Mouse (Mus musculus) neural tube, embryonic 11.5 days (tissue): ENCODE measurements around the gene Fam71e1. TPM values are rescaled to one million over a fixed set of nuclear protein-coding genes. Genes with fewer than 3 reads are reported as not detected.

ENCODE experiments used
- ATAC-seq: fragments of 200-750 bp; cut with Nextera tagmentation; 2 replicates; pipeline ENCODE4 v1.8.0; 2017; ENCODE audit warnings: moderate number of reproducible peaks, mild to moderate bottlenecking, moderate TSS enrichment, moderate library complexity; ENCODE audit not compliant: insufficient read depth, low FRiP score, low TSS enrichment
- DNase-seq: peaks from one replicate; pipeline ENCODE4 v3.0.0-alpha.2; 2015; ENCODE audit warnings: low spot score
- H3K27ac ChIP-seq: fragments of 300-500 bp; sonication (generic); 2 replicates; pipeline ENCODE4 v1.5.1; 2014; ENCODE audit warnings: low read depth, mild to moderate bottlenecking, low read length
- H3K27me3 ChIP-seq: fragments of 300-500 bp; sonication (generic); 2 replicates; pipeline ENCODE4 v1.6.1; 2014; ENCODE audit warnings: mild to moderate bottlenecking, low read length, mixed read lengths; ENCODE audit not compliant: control insufficient read depth, insufficient read depth
- H3K36me3 ChIP-seq: fragments of 300-500 bp; sonication (generic); 2 replicates; pipeline ENCODE4 v1.6.1; 2014; ENCODE audit warnings: mild to moderate bottlenecking, low read length, moderate library complexity, mixed read lengths; ENCODE audit not compliant: control insufficient read depth, insufficient read depth
- H3K4me1 ChIP-seq: fragments of 300-500 bp; sonication (generic); 2 replicates; pipeline ENCODE4 v1.6.1; 2014; ENCODE audit warnings: low read length, mixed read lengths; ENCODE audit not compliant: control insufficient read depth, insufficient read depth
- H3K4me2 ChIP-seq: fragments of 300-500 bp; sonication (generic); 2 replicates; pipeline ENCODE4 v1.6.1; 2014; ENCODE audit warnings: low read depth, mild to moderate bottlenecking, moderate library complexity
- H3K4me3 ChIP-seq: fragments of 300-500 bp; sonication (generic); 2 replicates; pipeline ENCODE4 v1.5.1; 2014; ENCODE audit warnings: low read depth, low read length
- H3K9ac ChIP-seq: fragments of 300-500 bp; sonication (generic); 2 replicates; pipeline ENCODE4 v1.6.1; 2014; ENCODE audit warnings: mild to moderate bottlenecking, low read length
- H3K9me3 ChIP-seq: fragments of 300-500 bp; sonication (generic); 2 replicates; pipeline ENCODE4 v1.6.1; 2016; ENCODE audit warnings: low read length; ENCODE audit not compliant: control insufficient read depth
- WGBS: fragments of 180-500 bp; shearing (Covaris S2); extraction: QIAGEN DNeasy Blood & Tissue Kit; methylation state at CpG from one replicate; pipeline ENCODE4 v1.1.7; 2014; 5-methylcytosine and 5-hydroxymethylcytosine counted together
- polyA plus RNA-seq: library from polyadenylated mRNA; unstranded; fragments of >200 nt; fragmentation: Nextera tagmentation; extraction: Ambion mirVana; gene quantifications from 2 replicates; pipeline ENCODE4 v1.2.1, GENCODE M21; 2014

Gene Fam71e1
- polyA plus RNA-seq, 1 experiment from 2014 or later: 12.3 TPM

GRCm38 (mm10) chr7:44526414-44527154 is 30.2 kb downstream of the Fam71e1 start:
- Histone ChIP-seq H3K9me3 (no peaks in the 10 kb centered on the region), H3K27me3 (peaks cover 36% of the 10 kb centered on the region)
- 89% methylated on average over 14 of the region's 14 CpGs for WGBS

GRCm38 (mm10) chr7:44527483-44528398 is 31.4 kb downstream of the Fam71e1 start:
- peak overlapping the region; percentile 44; the same call in 1 of the 2 replicates for H3K9ac ChIP-seq
- 7% methylated on average over 40 of the region's 40 CpGs for WGBS

More at GRCm38 (mm10) chr7:44526414-44527154, 30.2 kb downstream of the Fam71e1 start:
- no peaks in the 10 kb centered on the region for H3K36me3 ChIP-seq
- H3K4me2 ChIP-seq: no peak overlapping the region
- H3K4me1 ChIP-seq: no peaks in the 10 kb centered on the region; the same call in 1 of the 2 replicates
- DNase-seq: no peak
- H3K4me3 ChIP-seq: no peak overlapping the region
- no peak for ATAC-seq
- H3K9ac ChIP-seq: no peak overlapping the region
- H3K27ac ChIP-seq: no peak overlapping the region

GRCm38 (mm10) chr7:44529518-44529917 is 33.1 kb downstream of the Fam71e1 start:
- no peaks in the 10 kb centered on the region for H3K9me3 ChIP-seq
- peaks cover 15% of the 10 kb centered on the region for H3K27me3 ChIP-seq
- H3K27ac ChIP-seq: no peak overlapping the region
- no peak overlapping the region for H3K9ac ChIP-seq
- no peak overlapping the region for H3K4me3 ChIP-seq
- no peak for DNase-seq
- H3K4me1 ChIP-seq: no peaks in the 10 kb centered on the region; the same call in 1 of the 2 replicates
- no peak overlapping the region for H3K4me2 ChIP-seq
- no peak for ATAC-seq
- H3K36me3 ChIP-seq: 0 out of 2 replicates have a peak, but pooled peaks cover 3% of the 10 kb centered on the region
- 59% methylated on average over 5 of the region's 5 CpGs for WGBS

More at GRCm38 (mm10) chr7:44527483-44528398, 31.4 kb downstream of the Fam71e1 start:
- DNase-seq: peak; percentile 73
- Histone ChIP-seq H3K4me1 (no peaks in the 10 kb centered on the region; the same call in 1 of the 2 replicates), H3K27me3 (peaks cover 29% of the 10 kb centered on the region), H3K9me3 (no peaks in the 10 kb centered on the region), H3K27ac (no peak overlapping the region), H3K4me2 (peak overlapping the region; percentile 52), H3K36me3 (no peaks in the 10 kb centered on the region), H3K4me3 (peak overlapping the region; percentile 22)
- ATAC-seq: peak; percentile 39; the same call in 1 of the 2 replicates

GRCm38 (mm10) chr7:44530507-44530906 is 34.1 kb downstream of the Fam71e1 start:
- 0 out of 2 replicates have a peak, but pooled peaks cover 3% of the 10 kb centered on the region for H3K36me3 ChIP-seq
- ATAC-seq: no peak
- H3K9ac ChIP-seq: no peak overlapping the region
- no peak overlapping the region for H3K4me3 ChIP-seq
- H3K27me3 ChIP-seq: peaks cover 5% of the 10 kb centered on the region; the same call in 1 of the 2 replicates
- H3K4me1 ChIP-seq: no peaks in the 10 kb centered on the region; the same call in 1 of the 2 replicates
- 70% methylated on average over 3 of the region's 3 CpGs for WGBS
- no peak overlapping the region for H3K4me2 ChIP-seq
- H3K27ac ChIP-seq: no peak overlapping the region
- H3K9me3 ChIP-seq: no peaks in the 10 kb centered on the region
- DNase-seq: no peak

GRCm38 (mm10) chr7:44531207-44531606 is 34.8 kb downstream of the Fam71e1 start:
- Histone ChIP-seq H3K27me3 (0 out of 2 replicates have a peak, but pooled peaks cover 2% of the 10 kb centered on the region), H3K9ac (no peak overlapping the region), H3K4me1 (no peaks in the 10 kb centered on the region), H3K27ac (no peak overlapping the region), H3K4me2 (no peak overlapping the region), H3K9me3 (no peaks in the 10 kb centered on the region), H3K36me3 (0 out of 2 replicates have a peak, but pooled peaks cover 3% of the 10 kb centered on the region), H3K4me3 (no peak overlapping the region)
- 50% methylated on average over 5 of the region's 5 CpGs for WGBS
- no peak for DNase-seq
- ATAC-seq: no peak

GRCm38 (mm10) chr7:44531946-44532732 is 35.8 kb downstream of the Fam71e1 start, which contains the start of gene Spib:
Gene Spib (minus strand): TSS chr7:44532071.
- no peak within 1 kb of the TSS for H3K27ac ChIP-seq
- no peak within 1 kb of the TSS for H3K4me3 ChIP-seq
- peaks cover 5% of the 10 kb centered on the region for H3K36me3 ChIP-seq
- H3K4me1 ChIP-seq: no peaks in the 10 kb centered on the region
- H3K27me3 ChIP-seq: no peaks in the 10 kb centered on the region
- no peak for ATAC-seq
- WGBS: 86% methylated on average over 4 of the region's 4 CpGs
- DNase-seq: no peak
- H3K9ac ChIP-seq: no peak within 1 kb of the TSS
- no peak within 1 kb of the TSS for H3K4me2 ChIP-seq
- H3K9me3 ChIP-seq: no peaks in the 10 kb centered on the region

- DNase-seq (no peak), ATAC-seq (no peak)
- H3K9me3 ChIP-seq: no peaks in the 10 kb centered on the region
- no peak overlapping the region for H3K9ac ChIP-seq
- H3K27me3 ChIP-seq: no peaks in the 10 kb centered on the region
- no peak overlapping the region for H3K4me2 ChIP-seq
- H3K36me3 ChIP-seq: peaks cover 9% of the 10 kb centered on the region
- no peaks in the 10 kb centered on the region for H3K4me1 ChIP-seq
- no peak overlapping the region for H3K27ac ChIP-seq
- 88% methylated on average over 29 of the region's 29 CpGs for WGBS
- H3K4me3 ChIP-seq: no peak overlapping the region
Measured at GRCm38 (mm10) chr7:44532918-44533745, 36.8 kb downstream of the Fam71e1 start.
